Mouse (Mus musculus) hindbrain, embryonic 15.5 days (tissue): ENCODE data around the gene Usp36. TPM values are rescaled to one million over a fixed set of nuclear protein-coding genes. Genes with fewer than 3 reads are reported as not detected.

Source experiments
- ATAC-seq: fragments of 200-750 bp; cut with Nextera tagmentation; 2 replicates; pipeline ENCODE4 v1.8.0; 2017; ENCODE audit warnings: low read depth, moderate number of reproducible peaks, moderate TSS enrichment; ENCODE audit not compliant: low FRiP score
- H3K27ac ChIP-seq: fragments of 300-500 bp; sonication (generic); replicated peaks from 2 replicates; pipeline ENCODE4 v1.5.1; 2015; ENCODE audit warnings: mild to moderate bottlenecking, inconsistent platforms
- H3K27me3 ChIP-seq: fragments of 300-500 bp; sonication (generic); 2 replicates; pipeline ENCODE4 v1.6.1; 2015; ENCODE audit warnings: control low read depth, inconsistent platforms
- H3K36me3 ChIP-seq: fragments of 300-500 bp; sonication (generic); 2 replicates; pipeline ENCODE4 v1.6.1; 2015; ENCODE audit warnings: control low read depth, inconsistent platforms
- H3K4me1 ChIP-seq: fragments of 300-500 bp; sonication (generic); replicated peaks from 2 replicates; pipeline ENCODE4 v1.6.1; 2015; ENCODE audit warnings: control low read depth, inconsistent platforms
- H3K4me2 ChIP-seq: fragments of 300-500 bp; sonication (generic); 2 replicates; pipeline ENCODE4 v1.6.1; 2015; ENCODE audit warnings: moderate library complexity, mild to moderate bottlenecking, inconsistent platforms
- H3K4me3 ChIP-seq: fragments of 300-500 bp; sonication (generic); 2 replicates; pipeline ENCODE4 v1.5.1; 2015; ENCODE audit warnings: mild to moderate bottlenecking, inconsistent platforms
- H3K9ac ChIP-seq: fragments of 300-500 bp; sonication (generic); 2 replicates; pipeline ENCODE4 v1.6.1; 2015; ENCODE audit warnings: inconsistent platforms
- H3K9me3 ChIP-seq: fragments of 300-500 bp; sonication (generic); 2 replicates; pipeline ENCODE4 v1.6.1; 2016; ENCODE audit warnings: control low read depth, inconsistent platforms
- WGBS: fragments of 180-500 bp; shearing (Covaris S2); methylation state at CpG from one replicate; pipeline ENCODE4 v1.1.7; 2015; 5-methylcytosine and 5-hydroxymethylcytosine counted together
- polyA plus RNA-seq: library from polyadenylated mRNA; unstranded; fragments of >200 nt; fragmentation: Nextera tagmentation; extraction: Ambion mirVana; gene quantifications from 2 replicates; pipeline ENCODE4 v1.2.1, GENCODE M21; 2015

The Usp36 gene
- polyA plus RNA-seq, 1 experiment from 2014 or later = 19.8 TPM

DNA sequence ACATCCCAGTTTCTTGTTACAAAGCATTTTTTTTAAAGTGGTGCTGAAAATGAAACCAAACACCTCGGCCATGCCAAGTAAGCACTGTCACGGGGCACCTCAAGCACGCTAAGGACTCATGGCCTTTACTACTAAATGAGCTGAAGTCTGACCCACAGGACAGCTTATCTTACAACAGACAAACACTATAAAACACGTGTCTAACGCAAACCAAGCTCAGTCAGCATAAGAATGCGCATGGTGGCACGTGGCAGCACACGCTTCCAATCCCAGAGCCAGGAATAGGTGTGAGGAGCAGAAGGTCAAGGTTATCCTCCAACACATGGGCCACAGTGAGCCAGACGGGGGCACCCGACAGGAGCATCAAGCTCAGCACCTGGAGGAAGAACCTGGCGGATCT lies 24.4 kb downstream of the Usp36 start:
- Histone ChIP-seq H3K27ac (no peak overlapping the region), H3K4me1 (no peaks in the 10 kb centered on the region), H3K4me3 (no peak overlapping the region), H3K36me3 (peaks cover 82% of the 10 kb centered on the region), H3K4me2 (no peak overlapping the region), H3K9ac (no peak overlapping the region), H3K27me3 (no peaks in the 10 kb centered on the region), H3K9me3 (no peaks in the 10 kb centered on the region)
- 95% methylated on average over 11 of the region's 11 CpGs for WGBS
- ATAC-seq = no peak

GRCm38 (mm10) chr11:118263146-118263545 lies 26.9 kb downstream of the Usp36 start:
- no peak for ATAC-seq
- H3K36me3 ChIP-seq = peaks cover 80% of the 10 kb centered on the region
- WGBS = 79% methylated on average over 5 of the region's 5 CpGs

DNA sequence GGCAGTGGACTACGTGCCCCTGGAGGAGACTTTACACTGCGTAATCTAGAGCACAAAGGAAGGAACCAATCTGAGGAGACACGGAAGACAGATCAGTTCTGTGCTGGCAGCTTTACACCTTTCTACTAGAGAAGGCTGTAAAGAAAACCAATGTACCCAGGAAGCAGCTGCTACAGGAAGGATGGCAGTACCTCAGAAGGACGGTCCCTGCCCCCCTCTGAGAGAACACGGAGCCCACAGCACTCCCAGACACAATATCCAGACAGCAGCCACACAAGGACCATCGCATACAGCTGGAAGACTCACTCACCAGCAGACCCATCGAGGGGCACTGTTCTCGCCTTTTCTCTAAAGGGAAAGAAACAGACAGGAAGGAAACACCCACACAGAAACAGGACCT lies 30.0 kb downstream of the Usp36 start:
- Histone ChIP-seq H3K4me2 (no peak overlapping the region), H3K9ac (no peak overlapping the region), H3K36me3 (peaks cover 73% of the 10 kb centered on the region), H3K4me1 (peaks cover 2% of the 10 kb centered on the region; the same call in 1 of the 2 replicates), H3K9me3 (no peaks in the 10 kb centered on the region), H3K27me3 (no peaks in the 10 kb centered on the region), H3K27ac (no peak overlapping the region), H3K4me3 (no peak overlapping the region)
- no peak for ATAC-seq
- WGBS = 86% methylated on average over 8 of the region's 8 CpGs

More at GRCm38 (mm10) chr11:118263146-118263545, 26.9 kb downstream of the Usp36 start:
- Histone ChIP-seq H3K4me1 (no peaks in the 10 kb centered on the region), H3K27me3 (no peaks in the 10 kb centered on the region), H3K4me3 (no peak overlapping the region), H3K27ac (no peak overlapping the region), H3K9me3 (no peaks in the 10 kb centered on the region), H3K4me2 (no peak overlapping the region), H3K9ac (no peak overlapping the region)

GRCm38 (mm10) chr11:118259580-118259979 lies 30.5 kb downstream of the Usp36 start:
- no peak overlapping the region for H3K4me3 ChIP-seq
- no peaks in the 10 kb centered on the region for H3K9me3 ChIP-seq
- peaks cover 70% of the 10 kb centered on the region for H3K36me3 ChIP-seq
- no peak overlapping the region for H3K27ac ChIP-seq
- peaks cover 7% of the 10 kb centered on the region for H3K4me1 ChIP-seq
- WGBS = 98% methylated on average over 8 of the region's 8 CpGs
- no peak for ATAC-seq
- H3K4me2 ChIP-seq = no peak overlapping the region
- no peaks in the 10 kb centered on the region for H3K27me3 ChIP-seq
- no peak overlapping the region for H3K9ac ChIP-seq

- H3K4me3 ChIP-seq = no peak overlapping the region
- no peak overlapping the region for H3K9ac ChIP-seq
- H3K27me3 ChIP-seq = no peaks in the 10 kb centered on the region
- WGBS = 88% methylated on average over 7 of the region's 7 CpGs
- no peak overlapping the region for H3K27ac ChIP-seq
- H3K36me3 ChIP-seq = peaks cover 39% of the 10 kb centered on the region
- H3K4me2 ChIP-seq = no peak overlapping the region
- ATAC-seq = no peak
- peaks cover 19% of the 10 kb centered on the region for H3K4me1 ChIP-seq
- no peaks in the 10 kb centered on the region for H3K9me3 ChIP-seq
These were observed 33.7 kb downstream of the Usp36 start for GRCm38 (mm10) chr11:118256371-118256770.

- H3K4me3 ChIP-seq = no peak overlapping the region
- WGBS = 40% methylated on average over 15 of the region's 15 CpGs
- H3K27ac ChIP-seq = peak overlapping the region; percentile 82
- H3K9ac ChIP-seq = no peak overlapping the region
- no peak overlapping the region for H3K4me2 ChIP-seq
- H3K36me3 ChIP-seq = peaks cover 20% of the 10 kb centered on the region
- H3K4me1 ChIP-seq = peaks cover 19% of the 10 kb centered on the region
- no peaks in the 10 kb centered on the region for H3K27me3 ChIP-seq
- ATAC-seq = peak; percentile 63
- H3K9me3 ChIP-seq = no peaks in the 10 kb centered on the region
These were observed 35.7 kb downstream of the Usp36 start for GRCm38 (mm10) chr11:118254159-118254951.

DNA sequence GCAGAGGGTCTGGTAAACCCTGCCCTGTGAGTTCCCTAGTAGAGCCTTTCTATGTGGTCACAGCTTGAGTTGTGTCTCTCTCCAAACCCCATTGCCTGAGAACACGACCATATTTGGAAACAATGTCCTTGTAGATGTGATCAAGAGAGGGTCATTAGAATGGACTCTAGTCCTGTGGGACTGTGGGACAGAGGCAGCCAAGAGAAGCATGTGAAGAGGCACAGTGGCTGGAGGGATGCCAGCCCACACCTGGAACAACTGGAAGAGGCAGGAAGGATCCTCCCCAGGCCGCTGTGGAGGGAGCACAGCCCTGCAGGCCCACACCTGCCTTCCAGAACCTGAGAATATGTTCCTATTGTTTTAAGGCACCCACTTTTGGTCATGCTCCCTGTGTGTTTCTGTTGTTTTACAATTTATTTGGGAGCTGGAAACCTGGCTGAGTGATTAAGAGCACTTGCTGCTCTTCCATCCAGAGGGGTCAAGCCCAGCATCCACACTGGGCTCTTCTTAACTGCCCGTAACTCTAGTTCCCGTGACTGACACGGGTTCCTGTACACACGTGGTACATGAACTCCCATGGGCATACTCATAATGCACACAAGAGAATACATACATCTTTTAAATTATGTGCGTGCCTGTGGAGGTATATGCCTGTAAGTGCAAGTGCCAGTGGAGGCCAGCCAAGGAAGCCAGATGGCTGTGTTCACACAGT lies 36.4 kb downstream of the Usp36 start:
- H3K36me3 ChIP-seq = peaks cover 14% of the 10 kb centered on the region
- no peak; the same call in none of the 2 replicates for ATAC-seq
- H3K27ac ChIP-seq = peak overlapping the region; percentile 82
- 68% methylated on average over 7 of the region's 7 CpGs for WGBS
- no peak overlapping the region for H3K4me3 ChIP-seq
- no peaks in the 10 kb centered on the region for H3K27me3 ChIP-seq
- no peaks in the 10 kb centered on the region for H3K9me3 ChIP-seq
- no peak overlapping the region for H3K4me2 ChIP-seq
- H3K9ac ChIP-seq = no peak overlapping the region
- H3K4me1 ChIP-seq = peaks cover 22% of the 10 kb centered on the region

GRCm38 (mm10) chr11:118249012-118249383 lies 41.0 kb downstream of the Usp36 start:
- Histone ChIP-seq H3K9me3 (no peaks in the 10 kb centered on the region), H3K27me3 (no peaks in the 10 kb centered on the region), H3K4me3 (peak overlapping the region; percentile 79), H3K4me1 (peaks cover 26% of the 10 kb centered on the region), H3K27ac (peak overlapping the region; percentile 68), H3K36me3 (no peaks in the 10 kb centered on the region), H3K4me2 (peak overlapping the region; percentile 91), H3K9ac (no peak overlapping the region)
- peak; percentile 13; the same call in 1 of the 2 replicates for ATAC-seq
- 3% methylated on average over 5 of the region's 5 CpGs for WGBS

- Histone ChIP-seq H3K27ac (peak within 1 kb of the TSS; percentile 70), H3K4me2 (peak within 1 kb of the TSS; percentile 91), H3K9ac (peak within 1 kb of the TSS; percentile 83), H3K27me3 (no peaks in the 10 kb centered on the region), H3K9me3 (no peaks in the 10 kb centered on the region), H3K4me1 (peaks cover 20% of the 10 kb centered on the region), H3K36me3 (no peaks in the 10 kb centered on the region), H3K4me3 (peak within 1 kb of the TSS; percentile 79)
- peak; percentile 95 for ATAC-seq
- WGBS = under 1% methylated on average over 86 of the region's 86 CpGs
These were observed 41.7 kb downstream of the Usp36 start, which contains the start of gene Cyth1 for GRCm38 (mm10) chr11:118248150-118249011. Gene Cyth1, minus strand, starts transcription at chr11:118248592.

GRCm38 (mm10) chr11:118247359-118248095 lies 42.5 kb downstream of the Usp36 start:
- WGBS = 2% methylated on average over 43 of the region's 43 CpGs
- Histone ChIP-seq H3K9ac (peak overlapping the region; percentile 83), H3K4me1 (peaks cover 22% of the 10 kb centered on the region), H3K4me3 (peak overlapping the region; percentile 79), H3K27me3 (no peaks in the 10 kb centered on the region), H3K27ac (peak overlapping the region; percentile 70), H3K36me3 (no peaks in the 10 kb centered on the region), H3K9me3 (no peaks in the 10 kb centered on the region), H3K4me2 (peak overlapping the region; percentile 91)
- ATAC-seq = peak; percentile 1; the same call in 1 of the 2 replicates

- H3K27me3 ChIP-seq = no peaks in the 10 kb centered on the region
- peak overlapping the region; percentile 79 for H3K4me3 ChIP-seq
- peak overlapping the region; percentile 91 for H3K4me2 ChIP-seq
- no peak for ATAC-seq
- no peaks in the 10 kb centered on the region for H3K36me3 ChIP-seq
- 51% methylated on average over 5 of the region's 5 CpGs for WGBS
- H3K9me3 ChIP-seq = no peaks in the 10 kb centered on the region
- peaks cover 28% of the 10 kb centered on the region for H3K4me1 ChIP-seq
- H3K27ac ChIP-seq = no peak overlapping the region
- H3K9ac ChIP-seq = peak overlapping the region; percentile 83; the same call in 1 of the 2 replicates
These were observed 43.3 kb downstream of the Usp36 start for GRCm38 (mm10) chr11:118246724-118247123.
